Mouse (Mus musculus) stomach, embryonic 14.5 days (tissue): Measurements from ENCODE around the gene Adamtsl3. TPM values are rescaled to one million over a fixed set of nuclear protein-coding genes. Genes with fewer than 3 reads are reported as not detected.

Source experiments
- ATAC-seq: fragments of 200-750 bp; cut with Nextera tagmentation; 2 replicates; pipeline ENCODE4 v1.8.0; 2017; ENCODE audit warnings: low read depth, moderate TSS enrichment; ENCODE audit not compliant: insufficient number of reproducible peaks, insufficient read depth, low FRiP score
- H3K27ac ChIP-seq: fragments of 300-500 bp; sonication (generic); 2 replicates; pipeline ENCODE4 v1.5.1; 2014; ENCODE audit warnings: mild to moderate bottlenecking, low read length, moderate library complexity, mixed read lengths
- H3K27me3 ChIP-seq: fragments of 300-500 bp; sonication (generic); 2 replicates; pipeline ENCODE4 v1.6.1; 2014; ENCODE audit warnings: low read length, control low read depth, mixed read lengths; ENCODE audit not compliant: control insufficient read depth, insufficient read depth
- H3K36me3 ChIP-seq: fragments of 300-500 bp; sonication (generic); 2 replicates; pipeline ENCODE4 v1.6.1; 2014; ENCODE audit warnings: mild to moderate bottlenecking, control low read depth, low read length, moderate library complexity, mixed read lengths; ENCODE audit not compliant: control insufficient read depth, insufficient read depth
- H3K4me1 ChIP-seq: fragments of 300-500 bp; sonication (generic); 2 replicates; pipeline ENCODE4 v1.6.1; 2014; ENCODE audit warnings: low read length, control low read depth, mixed read lengths; ENCODE audit not compliant: control insufficient read depth, insufficient read depth
- H3K4me2 ChIP-seq: fragments of 300-500 bp; sonication (generic); replicated peaks from 2 replicates; pipeline ENCODE4 v1.6.1; 2014; ENCODE audit warnings: low read depth, low read length, control low read depth
- H3K4me3 ChIP-seq: fragments of 300-500 bp; sonication (generic); 2 replicates; pipeline ENCODE4 v1.5.1; 2014; ENCODE audit warnings: low read depth, low read length, control low read depth
- H3K9ac ChIP-seq: fragments of 300-500 bp; sonication (generic); replicated peaks from 2 replicates; pipeline ENCODE4 v1.6.1; 2014; ENCODE audit warnings: low read depth, mild to moderate bottlenecking, control low read depth, low read length, moderate library complexity, mixed read lengths
- H3K9me3 ChIP-seq: fragments of 300-500 bp; sonication (generic); 2 replicates; pipeline ENCODE4 v1.6.1; 2016; ENCODE audit warnings: low read depth, low read length, control low read depth; ENCODE audit not compliant: control insufficient read depth
- WGBS: fragments of 180-500 bp; shearing (Covaris S2); extraction: QIAGEN DNeasy Blood & Tissue Kit; methylation state at CpG from one replicate; pipeline ENCODE4 v1.1.7; 2014; 5-methylcytosine and 5-hydroxymethylcytosine counted together
- polyA plus RNA-seq: library from polyadenylated mRNA; unstranded; fragments of >200 nt; fragmentation: Nextera tagmentation; extraction: Ambion mirVana; gene quantifications from 2 replicates; pipeline ENCODE4 v1.2.1, GENCODE M21; 2014

Adamtsl3 gene
- polyA plus RNA-seq: 1.1 and 1.5 TPM in 2 replicates

- Histone ChIP-seq H3K4me3 (peak within 1 kb of the TSS; percentile 44), H3K36me3 (no peaks in the 10 kb centered on the region), H3K4me1 (0 out of 2 replicates have a peak, but pooled peaks cover 4% of the 10 kb centered on the region), H3K4me2 (peak within 1 kb of the TSS; percentile 84), H3K27me3 (peaks cover 20% of the 10 kb centered on the region), H3K27ac (no peak within 1 kb of the TSS), H3K9ac (no peak within 1 kb of the TSS; the same call in 1 of the 2 replicates), H3K9me3 (no peaks in the 10 kb centered on the region)
- 1% methylated on average over 83 of the region's 95 CpGs for WGBS
- ATAC-seq: peak; percentile 20; the same call in 1 of the 2 replicates
Measured at GRCm38 (mm10) chr7:82335211-82336121, at the start of gene Adamtsl3. TSS of gene Adamtsl3 (plus strand) at chr7:82335694.

- H3K27ac ChIP-seq: no peak overlapping the region
- H3K36me3 ChIP-seq: no peaks in the 10 kb centered on the region
- no peaks in the 10 kb centered on the region for H3K27me3 ChIP-seq
- no peak for ATAC-seq
- H3K4me1 ChIP-seq: no peaks in the 10 kb centered on the region
- H3K9ac ChIP-seq: no peak overlapping the region
- no peak overlapping the region for H3K4me3 ChIP-seq
- 84% methylated on average over 2 of the region's 2 CpGs for WGBS
- peaks cover 5% of the 10 kb centered on the region; the same call in 1 of the 2 replicates for H3K9me3 ChIP-seq
- H3K4me2 ChIP-seq: no peak overlapping the region
Measured at GRCm38 (mm10) chr7:82287242-82287641, 48.3 kb upstream of the Adamtsl3 start.

- ATAC-seq: no peak
- WGBS: 59% methylated on average over 7 of the region's 7 CpGs
- no peak overlapping the region for H3K9ac ChIP-seq
- H3K4me1 ChIP-seq: peaks cover 14% of the 10 kb centered on the region
- no peaks in the 10 kb centered on the region for H3K9me3 ChIP-seq
- no peaks in the 10 kb centered on the region for H3K36me3 ChIP-seq
- no peaks in the 10 kb centered on the region for H3K27me3 ChIP-seq
- no peak overlapping the region for H3K4me2 ChIP-seq
- H3K27ac ChIP-seq: no peak overlapping the region
- no peak overlapping the region for H3K4me3 ChIP-seq
Measured at GRCm38 (mm10) chr7:82293441-82293840, 42.1 kb upstream of the Adamtsl3 start.

GRCm38 (mm10) chr7:82294083-82294482 is 41.4 kb upstream of the Adamtsl3 start:
- Histone ChIP-seq H3K36me3 (no peaks in the 10 kb centered on the region), H3K9me3 (no peaks in the 10 kb centered on the region), H3K27me3 (no peaks in the 10 kb centered on the region), H3K9ac (no peak overlapping the region), H3K27ac (no peak overlapping the region), H3K4me3 (no peak overlapping the region), H3K4me2 (no peak overlapping the region), H3K4me1 (peaks cover 14% of the 10 kb centered on the region)
- ATAC-seq: no peak
- WGBS: 76% methylated on average over 10 of the region's 10 CpGs

GRCm38 (mm10) chr7:82294611-82295010 is 40.9 kb upstream of the Adamtsl3 start:
- Histone ChIP-seq H3K27me3 (no peaks in the 10 kb centered on the region), H3K4me3 (no peak overlapping the region), H3K9ac (no peak overlapping the region), H3K4me1 (peaks cover 14% of the 10 kb centered on the region), H3K4me2 (no peak overlapping the region), H3K27ac (no peak overlapping the region; the same call in 1 of the 2 replicates), H3K36me3 (no peaks in the 10 kb centered on the region), H3K9me3 (no peaks in the 10 kb centered on the region)
- ATAC-seq: no peak
- WGBS: 62% methylated on average over 2 of the region's 2 CpGs

- no peaks in the 10 kb centered on the region for H3K27me3 ChIP-seq
- no peak overlapping the region for H3K9ac ChIP-seq
- no peak overlapping the region for H3K27ac ChIP-seq
- H3K4me1 ChIP-seq: no peaks in the 10 kb centered on the region
- no peaks in the 10 kb centered on the region for H3K9me3 ChIP-seq
- no peak overlapping the region for H3K4me2 ChIP-seq
- WGBS: 72% methylated on average over 4 of the region's 4 CpGs
- H3K36me3 ChIP-seq: no peaks in the 10 kb centered on the region
- H3K4me3 ChIP-seq: no peak overlapping the region
- no peak for ATAC-seq
Measured at GRCm38 (mm10) chr7:82308398-82308797, 27.1 kb upstream of the Adamtsl3 start.

- H3K4me1 ChIP-seq: no peaks in the 10 kb centered on the region
- H3K4me2 ChIP-seq: no peak overlapping the region
- ATAC-seq: no peak
- no peak overlapping the region for H3K4me3 ChIP-seq
- 84% methylated on average over 12 of the region's 12 CpGs for WGBS
- H3K27me3 ChIP-seq: no peaks in the 10 kb centered on the region
- no peak overlapping the region for H3K27ac ChIP-seq
- no peaks in the 10 kb centered on the region for H3K9me3 ChIP-seq
- no peaks in the 10 kb centered on the region for H3K36me3 ChIP-seq
- H3K9ac ChIP-seq: no peak overlapping the region
Measured at GRCm38 (mm10) chr7:82318515-82318914, 17.0 kb upstream of the Adamtsl3 start.

GRCm38 (mm10) chr7:82326616-82327015 is 8.9 kb upstream of the Adamtsl3 start:
- H3K4me3 ChIP-seq: no peak overlapping the region
- no peaks in the 10 kb centered on the region for H3K27me3 ChIP-seq
- 65% methylated on average over 1 of the region's 1 CpGs for WGBS

More at GRCm38 (mm10) chr7:82326616-82327015, 8.9 kb upstream of the Adamtsl3 start:
- H3K36me3 ChIP-seq: no peaks in the 10 kb centered on the region
- no peak overlapping the region for H3K4me2 ChIP-seq
- no peaks in the 10 kb centered on the region for H3K9me3 ChIP-seq
- no peak overlapping the region for H3K9ac ChIP-seq
- H3K4me1 ChIP-seq: no peaks in the 10 kb centered on the region
- no peak overlapping the region for H3K27ac ChIP-seq
- no peak for ATAC-seq
